Mouse (Mus musculus): Measurements from ENCODE around the gene Glis1. TPM values are rescaled to one million over a fixed set of nuclear protein-coding genes. Genes with fewer than 3 reads are reported as not detected.

The Glis1 gene
- total RNA-seq, 2 experiments from 2014 or later: 1.7 to 3.5 TPM

DNA sequence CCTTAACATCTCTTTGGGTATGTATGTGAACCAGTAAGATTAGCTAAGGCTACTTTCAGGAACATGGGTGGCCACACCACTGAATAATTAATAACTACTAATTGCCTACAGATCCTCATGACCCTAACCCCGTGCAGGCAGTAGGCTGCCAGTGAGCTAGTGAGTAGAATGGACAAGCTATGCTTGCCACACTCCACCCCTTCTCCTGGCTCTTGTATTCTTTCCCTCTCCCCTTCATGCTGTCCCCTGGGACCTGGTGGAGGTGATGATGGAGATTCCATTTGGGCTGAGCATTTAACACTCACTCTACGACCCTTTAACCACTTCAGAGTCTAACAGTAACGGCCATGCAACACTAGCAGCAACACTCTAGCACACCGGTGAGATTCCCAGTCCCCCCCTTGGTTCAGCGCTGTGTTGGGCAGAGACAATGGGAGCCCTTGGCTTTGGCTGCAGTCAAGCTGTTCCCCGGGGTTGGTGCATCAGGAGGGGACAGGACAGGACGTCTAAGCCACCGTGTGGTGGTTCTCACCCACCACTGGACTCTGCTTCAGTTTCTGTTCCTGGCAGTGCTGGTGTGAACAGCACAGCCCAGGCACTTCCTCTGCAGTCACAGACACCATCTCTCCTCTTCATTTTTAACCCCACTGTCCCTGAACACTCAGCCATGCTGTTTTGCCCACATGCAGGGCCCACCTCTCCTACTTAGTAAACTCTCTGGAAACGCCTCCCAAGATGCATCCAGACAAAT, 246.9 kb downstream of the Glis1 start:
- no peak for DNase-seq (ENCODE audit: low spot score in 2 of 2)

DNA sequence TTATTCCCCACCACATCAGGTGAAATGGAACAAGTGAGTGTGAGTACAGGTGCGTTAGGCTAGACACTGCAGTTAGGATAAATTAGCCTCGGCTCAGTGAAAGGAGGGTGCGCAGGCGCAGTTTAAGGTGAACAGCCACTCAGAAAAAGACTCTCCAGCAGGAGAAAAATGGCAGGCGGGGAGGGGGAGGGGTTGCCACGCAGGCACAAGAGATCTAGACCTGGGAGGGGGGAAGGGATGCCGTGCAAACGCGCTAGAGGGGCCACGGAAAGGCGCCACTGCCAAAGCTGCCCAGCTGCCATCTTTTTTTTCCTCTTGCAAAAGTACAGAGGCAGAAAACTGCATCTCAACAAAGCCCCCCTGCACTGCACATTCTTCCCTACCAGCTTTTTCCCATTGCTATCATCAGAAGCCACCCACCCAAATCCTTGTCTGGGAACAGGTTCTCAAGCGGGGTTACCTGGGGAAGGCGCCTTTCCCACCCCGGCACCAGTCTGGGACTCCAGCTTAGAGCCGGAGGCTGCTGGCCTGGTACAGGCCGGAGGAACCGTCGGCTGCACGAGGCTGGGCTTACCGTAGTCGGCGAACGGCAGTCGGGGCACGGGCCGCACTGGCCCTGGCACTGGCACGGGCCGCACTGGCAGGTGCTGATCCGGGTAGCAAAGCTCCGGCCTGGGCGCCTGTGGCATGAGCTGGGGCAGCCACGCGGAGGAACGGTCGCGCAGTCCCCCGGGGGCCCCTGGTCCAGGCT, 248.8 kb downstream of the Glis1 start:
- DNase-seq (ENCODE audit: low spot score in 2 of 2): no peak

DNA sequence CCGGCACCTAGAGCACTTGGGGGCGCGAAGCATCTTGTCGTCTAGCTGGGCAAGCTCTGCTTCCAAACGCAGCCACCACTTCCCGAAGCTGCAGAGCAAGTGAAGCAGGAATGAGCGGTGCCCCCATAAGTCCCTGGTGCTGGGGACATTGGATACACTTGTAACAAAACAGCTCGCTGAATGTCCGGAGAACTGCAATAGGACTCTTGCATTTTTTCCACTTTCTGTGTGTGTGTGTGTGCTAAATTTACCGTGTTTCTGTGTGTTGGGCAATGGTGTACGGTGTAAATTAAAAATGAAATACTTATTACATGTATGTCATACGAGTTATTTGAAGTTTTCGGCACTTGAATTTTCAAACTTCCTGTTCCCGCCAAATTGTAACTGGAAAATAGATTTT, 249.7 kb downstream of the Glis1 start, which contains the start of gene Dmrtb1:
TSS of gene Dmrtb1 (minus strand) at position 101 of the 400 bp plus-strand sequence.
- no peak for DNase-seq (ENCODE audit: low spot score in 2 of 2)

Small RNA genes within 50 kb of the gene (microRNA-seq; reads per million reads assigned to microRNA genes)
- not detected for gene Gm24804

Other genes starting within 250 kb of the Glis1 start
- not detected for gene Ldlrad1, start 225.4 kb upstream of the Glis1 start, total RNA-seq (2021)
- gene Lrrc42, start 181.1 kb upstream of the Glis1 start, total RNA-seq (2021): 10 to 100 TPM; 40.1 to 45.2 TPM
- gene Hspb11, start 181.0 kb upstream of the Glis1 start, total RNA-seq (2021): 10 to 100 TPM; 22.9 to 26.3 TPM
- 1 to 10 TPM; 1.3 to 2.6 TPM for gene Dio1, start 127.4 kb upstream of the Glis1 start, total RNA-seq (2021)
- 10 to 100 TPM; 71.9 to 83.1 TPM for gene Yipf1, start 120.2 kb upstream of the Glis1 start, total RNA-seq (2021)
- gene Ndc1, start 66.8 kb upstream of the Glis1 start, total RNA-seq (2021): 10 to 100 TPM; 17.8 to 20.6 TPM
- not detected for gene Dmrtb1, start 249.6 kb downstream of the Glis1 start, total RNA-seq (2021)

Data from adrenal gland, postnatal 4 days (tissue).